Mouse (Mus musculus): Measurements from ENCODE around the gene Tfpt. TPM values are rescaled to one million over a fixed set of nuclear protein-coding genes. Genes with fewer than 3 reads are reported as not detected.

The Tfpt gene
- 15.6 and 17.0 TPM in 2 replicates for polyA plus RNA-seq (2015; fragmentation: Nextera tagmentation; extraction: Ambion mirVana)

DNA sequence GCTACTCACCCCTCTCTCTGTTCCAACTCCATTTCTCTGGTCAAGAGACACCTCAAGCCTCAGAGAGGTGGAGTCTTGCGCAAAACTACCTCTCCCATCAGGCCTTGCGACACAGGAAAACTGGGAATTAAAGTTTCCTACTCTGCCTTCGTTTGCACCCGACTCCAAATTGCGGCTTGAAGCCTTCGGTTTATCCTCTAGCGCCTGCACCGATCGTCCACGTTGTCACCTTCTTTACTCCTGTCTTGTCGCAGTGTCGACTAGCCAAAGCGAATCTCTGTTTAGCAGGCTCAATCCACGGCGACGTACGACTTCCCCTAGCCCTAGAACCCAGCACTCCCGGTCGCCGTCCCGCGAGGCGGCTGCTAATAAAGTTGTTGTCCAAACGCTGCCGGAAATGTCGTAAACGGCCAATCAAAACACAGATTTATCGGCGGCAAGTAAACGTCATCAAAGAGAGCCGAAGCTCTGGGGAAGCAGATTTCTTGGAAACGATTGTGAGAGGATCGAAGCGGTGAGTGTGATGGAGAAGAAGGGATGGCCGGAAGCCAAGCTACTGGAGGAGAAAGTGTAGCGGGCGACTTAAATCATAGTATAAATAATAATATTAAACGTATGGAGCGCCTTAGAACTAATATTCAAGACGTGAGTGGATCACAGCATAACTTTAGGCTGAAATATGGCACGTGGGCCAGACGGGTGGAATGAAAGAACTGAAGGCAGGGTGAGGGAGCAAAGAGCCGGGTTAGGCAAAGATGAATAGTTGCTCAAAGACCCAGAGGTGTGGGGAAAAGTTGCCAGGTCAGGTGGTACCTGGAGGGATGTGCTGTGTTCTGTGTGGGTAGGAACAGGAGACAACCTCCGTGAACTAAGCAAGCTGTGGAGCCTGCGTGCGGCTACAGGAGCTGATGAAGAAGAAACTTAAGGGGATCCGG, at the start of gene Tfpt, which contains the start of gene Prpf31:
Gene Tfpt (minus strand): TSS at position 387 of the 935 bp plus-strand sequence.
Gene Prpf31 (plus strand): TSS at position 443 of the 935 bp plus-strand sequence.
- Histone ChIP-seq H3K9ac (ENCODE audit: low read length) (peak within 1 kb of the TSS; percentile 78), H3K36me3 (ENCODE audit: control insufficient read depth, insufficient read depth) (peaks cover 10% of the 10 kb centered on the region), H3K4me1 (ENCODE audit: control insufficient read depth, insufficient read depth, low read length) (peaks cover 15% of the 10 kb centered on the region), H3K9me3 (replicated peaks; ENCODE audit: control insufficient read depth, low read length) (no peaks in the 10 kb centered on the region), H3K4me3 (ENCODE audit: low read length) (peak within 1 kb of the TSS; percentile 75), H3K4me2 (ENCODE audit: low read depth, low read length) (peak within 1 kb of the TSS; percentile 87), H3K27me3 (ENCODE audit: control insufficient read depth, insufficient read depth, low read length) (no peaks in the 10 kb centered on the region), H3K27ac (ENCODE audit: low read length) (peak within 1 kb of the TSS; percentile 85)
- ATAC-seq (replicated peaks; ENCODE audit: extremely low read depth, insufficient read depth, low FRiP score): peak; percentile 87
- WGBS: under 1% methylated on average over 47 of the region's 47 CpGs

DNA sequence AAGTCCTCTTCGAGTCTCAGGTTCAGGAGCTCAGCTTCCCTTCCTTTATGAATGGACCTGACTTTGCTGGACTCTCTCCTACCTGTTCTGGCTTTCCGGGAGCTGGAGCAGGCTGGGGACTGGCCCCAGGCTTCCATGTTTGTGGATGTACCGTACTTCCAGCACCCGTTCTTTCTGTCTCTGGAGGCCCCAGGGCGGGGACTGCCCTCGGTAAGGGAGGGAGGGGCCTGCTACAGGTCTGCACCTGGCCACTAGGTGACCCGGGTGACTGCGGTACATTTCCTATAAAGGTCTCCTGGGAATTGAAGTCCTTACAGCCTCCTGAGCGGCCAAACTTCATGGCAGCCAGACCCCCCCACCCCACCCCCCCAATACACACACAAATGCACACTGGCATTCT, 47.6 kb upstream of the Tfpt start, which contains the start of gene Tmc4:
Gene Tmc4 (minus strand): TSS at position 212 of the 400 bp plus-strand sequence.
- H3K27me3 ChIP-seq (ENCODE audit: control insufficient read depth, insufficient read depth, low read length): no peaks in the 10 kb centered on the region
- H3K36me3 ChIP-seq (ENCODE audit: control insufficient read depth, insufficient read depth): 0 out of 2 replicates have a peak, but pooled peaks cover 2% of the 10 kb centered on the region
- no peaks in the 10 kb centered on the region for H3K9me3 ChIP-seq (replicated peaks; ENCODE audit: control insufficient read depth, low read length)
- 53% methylated on average over 9 of the region's 9 CpGs for WGBS
- H3K4me3 ChIP-seq (ENCODE audit: low read length): no peak within 1 kb of the TSS
- no peak within 1 kb of the TSS for H3K27ac ChIP-seq (ENCODE audit: low read length)
- no peaks in the 10 kb centered on the region for H3K4me1 ChIP-seq (ENCODE audit: control insufficient read depth, insufficient read depth, low read length)
- ATAC-seq (replicated peaks; ENCODE audit: extremely low read depth, insufficient read depth, low FRiP score): no peak
- no peak within 1 kb of the TSS for H3K9ac ChIP-seq (ENCODE audit: low read length)
- H3K4me2 ChIP-seq (ENCODE audit: low read depth, low read length): no peak within 1 kb of the TSS

DNA sequence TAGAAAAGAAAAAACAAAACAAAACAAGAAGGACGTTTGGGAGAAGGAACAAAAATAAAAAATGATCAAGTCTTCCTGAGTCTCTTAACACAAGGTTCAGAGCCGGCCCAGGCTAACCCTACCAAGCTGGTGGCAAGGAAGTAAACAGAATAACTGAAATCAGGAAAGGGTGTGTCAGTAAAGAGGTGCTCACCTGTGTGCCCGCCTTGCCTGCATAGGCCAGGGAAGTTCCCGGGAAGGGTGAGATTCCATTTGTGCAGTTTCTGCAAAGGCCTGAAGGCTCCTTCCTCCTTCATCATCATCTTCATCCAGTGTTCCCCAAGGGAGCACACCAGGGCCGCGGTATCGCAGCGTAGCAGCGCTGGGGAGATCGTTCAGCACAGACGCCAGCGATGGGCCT, 46.6 kb upstream of the Tfpt start:
- Histone ChIP-seq H3K27ac (ENCODE audit: low read length) (no peak overlapping the region), H3K4me2 (ENCODE audit: low read depth, low read length) (no peak overlapping the region), H3K9ac (ENCODE audit: low read length) (no peak overlapping the region), H3K4me3 (ENCODE audit: low read length) (no peak overlapping the region), H3K4me1 (ENCODE audit: control insufficient read depth, insufficient read depth, low read length) (no peaks in the 10 kb centered on the region), H3K9me3 (replicated peaks; ENCODE audit: control insufficient read depth, low read length) (no peaks in the 10 kb centered on the region), H3K27me3 (ENCODE audit: control insufficient read depth, insufficient read depth, low read length) (no peaks in the 10 kb centered on the region), H3K36me3 (ENCODE audit: control insufficient read depth, insufficient read depth) (0 out of 2 replicates have a peak, but pooled peaks cover 2% of the 10 kb centered on the region)
- WGBS: 85% methylated on average over 12 of the region's 12 CpGs
- no peak for ATAC-seq (replicated peaks; ENCODE audit: extremely low read depth, insufficient read depth, low FRiP score)

DNA sequence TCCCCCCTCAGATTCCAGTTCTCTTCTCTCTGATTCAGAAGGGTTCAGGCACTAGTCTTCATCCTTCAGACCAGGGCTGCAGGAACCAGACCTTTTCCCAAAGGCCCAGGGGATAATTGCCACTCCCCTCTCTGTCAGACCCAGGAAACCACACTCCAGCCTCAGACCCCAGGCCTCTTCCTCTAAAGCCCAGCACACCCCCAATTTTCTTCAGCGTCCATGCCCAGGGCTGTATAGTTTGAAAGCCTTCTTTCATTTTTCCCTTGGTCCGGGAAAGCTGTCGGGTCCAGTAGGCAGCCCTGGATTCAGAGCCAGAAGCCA, 45.5 kb upstream of the Tfpt start:
- Histone ChIP-seq H3K9me3 (replicated peaks; ENCODE audit: control insufficient read depth, low read length) (no peaks in the 10 kb centered on the region), H3K4me3 (ENCODE audit: low read length) (no peak overlapping the region), H3K4me2 (ENCODE audit: low read depth, low read length) (no peak overlapping the region), H3K27ac (ENCODE audit: low read length) (no peak overlapping the region), H3K27me3 (ENCODE audit: control insufficient read depth, insufficient read depth, low read length) (no peaks in the 10 kb centered on the region), H3K9ac (ENCODE audit: low read length) (no peak overlapping the region), H3K36me3 (ENCODE audit: control insufficient read depth, insufficient read depth) (0 out of 2 replicates have a peak, but pooled peaks cover 1% of the 10 kb centered on the region), H3K4me1 (ENCODE audit: control insufficient read depth, insufficient read depth, low read length) (no peaks in the 10 kb centered on the region)
- WGBS: 79% methylated on average over 3 of the region's 3 CpGs
- no peak for ATAC-seq (replicated peaks; ENCODE audit: extremely low read depth, insufficient read depth, low FRiP score)

DNA sequence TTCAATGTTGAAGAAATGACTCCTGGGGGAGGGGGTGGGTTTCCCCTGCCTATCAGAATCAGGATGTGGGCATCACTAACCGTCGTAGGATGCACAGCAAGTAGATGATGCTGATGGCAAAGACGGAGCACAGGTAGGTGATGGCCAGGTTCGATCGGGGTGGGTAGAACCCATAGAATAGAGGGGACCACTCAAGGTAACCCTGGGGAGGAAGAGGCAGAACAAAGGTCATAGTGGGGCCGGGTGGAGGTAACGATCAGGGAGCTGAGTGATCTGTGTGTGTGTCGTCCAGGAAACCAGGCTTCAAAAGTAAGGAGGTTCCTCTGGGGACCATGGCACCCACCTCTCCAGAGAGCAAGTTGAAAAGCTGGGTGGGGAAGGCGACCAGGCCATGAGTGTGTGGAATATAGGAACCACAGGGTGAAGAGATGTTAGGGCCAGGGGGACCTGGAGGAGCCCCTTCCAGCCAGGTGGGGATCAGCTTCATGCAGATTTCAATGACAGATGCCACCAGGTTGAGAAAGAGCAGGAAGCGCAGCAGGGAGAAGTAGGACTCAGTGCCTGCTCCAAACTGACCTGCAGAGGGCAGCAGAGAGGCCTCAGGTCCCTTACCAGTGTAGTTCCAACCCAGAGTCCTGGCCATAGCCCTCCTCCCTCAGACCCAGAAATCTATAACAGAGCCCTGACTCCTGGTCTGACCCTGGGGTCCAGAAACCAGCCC, 44.9 kb upstream of the Tfpt start:
- ATAC-seq (replicated peaks; ENCODE audit: extremely low read depth, insufficient read depth, low FRiP score): peak; percentile 80
- no peak overlapping the region for H3K9ac ChIP-seq (ENCODE audit: low read length)
- H3K4me1 ChIP-seq (ENCODE audit: control insufficient read depth, insufficient read depth, low read length): no peaks in the 10 kb centered on the region
- H3K4me3 ChIP-seq (ENCODE audit: low read length): no peak overlapping the region
- no peaks in the 10 kb centered on the region for H3K9me3 ChIP-seq (replicated peaks; ENCODE audit: control insufficient read depth, low read length)
- no peaks in the 10 kb centered on the region for H3K27me3 ChIP-seq (ENCODE audit: control insufficient read depth, insufficient read depth, low read length)
- H3K36me3 ChIP-seq (ENCODE audit: control insufficient read depth, insufficient read depth): no peaks in the 10 kb centered on the region
- H3K4me2 ChIP-seq (ENCODE audit: low read depth, low read length): no peak overlapping the region
- no peak overlapping the region for H3K27ac ChIP-seq (ENCODE audit: low read length)
- WGBS: 66% methylated on average over 10 of the region's 10 CpGs

DNA sequence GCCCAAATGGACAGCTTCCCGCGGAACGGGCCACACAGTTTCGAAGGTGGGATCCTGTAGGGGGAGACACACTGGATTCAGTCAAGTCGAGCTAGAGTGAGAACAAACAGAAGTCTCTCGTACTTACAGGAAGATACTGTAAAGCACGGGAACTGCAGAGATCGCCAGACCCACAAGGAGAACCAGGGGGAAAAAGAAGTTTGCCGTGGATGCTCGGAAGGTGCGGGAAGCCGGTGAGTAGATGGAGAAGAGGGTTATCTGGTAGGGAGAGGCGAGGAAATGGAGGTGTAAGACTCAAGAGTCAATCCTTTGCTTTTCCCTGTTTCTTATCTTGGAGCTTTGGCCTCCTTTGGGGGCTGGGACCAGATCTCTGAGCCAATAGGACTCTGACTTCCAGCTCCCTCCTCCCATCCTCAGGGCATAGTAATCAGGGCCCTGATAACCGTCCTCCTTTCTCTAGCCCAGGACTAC, 37.2 kb upstream of the Tfpt start:
- Histone ChIP-seq H3K4me1 (ENCODE audit: control insufficient read depth, insufficient read depth, low read length) (peaks cover 28% of the 10 kb centered on the region), H3K36me3 (ENCODE audit: control insufficient read depth, insufficient read depth) (peaks cover 11% of the 10 kb centered on the region), H3K4me3 (ENCODE audit: low read length) (peak overlapping the region; percentile 23), H3K9ac (ENCODE audit: low read length) (peak overlapping the region; percentile 43; the same call in 1 of the 2 replicates), H3K27me3 (ENCODE audit: control insufficient read depth, insufficient read depth, low read length) (no peaks in the 10 kb centered on the region), H3K27ac (ENCODE audit: low read length) (no peak overlapping the region), H3K9me3 (replicated peaks; ENCODE audit: control insufficient read depth, low read length) (no peaks in the 10 kb centered on the region), H3K4me2 (ENCODE audit: low read depth, low read length) (peak overlapping the region; percentile 7)
- ATAC-seq (replicated peaks; ENCODE audit: extremely low read depth, insufficient read depth, low FRiP score): no peak
- WGBS: 8% methylated on average over 14 of the region's 14 CpGs

DNA sequence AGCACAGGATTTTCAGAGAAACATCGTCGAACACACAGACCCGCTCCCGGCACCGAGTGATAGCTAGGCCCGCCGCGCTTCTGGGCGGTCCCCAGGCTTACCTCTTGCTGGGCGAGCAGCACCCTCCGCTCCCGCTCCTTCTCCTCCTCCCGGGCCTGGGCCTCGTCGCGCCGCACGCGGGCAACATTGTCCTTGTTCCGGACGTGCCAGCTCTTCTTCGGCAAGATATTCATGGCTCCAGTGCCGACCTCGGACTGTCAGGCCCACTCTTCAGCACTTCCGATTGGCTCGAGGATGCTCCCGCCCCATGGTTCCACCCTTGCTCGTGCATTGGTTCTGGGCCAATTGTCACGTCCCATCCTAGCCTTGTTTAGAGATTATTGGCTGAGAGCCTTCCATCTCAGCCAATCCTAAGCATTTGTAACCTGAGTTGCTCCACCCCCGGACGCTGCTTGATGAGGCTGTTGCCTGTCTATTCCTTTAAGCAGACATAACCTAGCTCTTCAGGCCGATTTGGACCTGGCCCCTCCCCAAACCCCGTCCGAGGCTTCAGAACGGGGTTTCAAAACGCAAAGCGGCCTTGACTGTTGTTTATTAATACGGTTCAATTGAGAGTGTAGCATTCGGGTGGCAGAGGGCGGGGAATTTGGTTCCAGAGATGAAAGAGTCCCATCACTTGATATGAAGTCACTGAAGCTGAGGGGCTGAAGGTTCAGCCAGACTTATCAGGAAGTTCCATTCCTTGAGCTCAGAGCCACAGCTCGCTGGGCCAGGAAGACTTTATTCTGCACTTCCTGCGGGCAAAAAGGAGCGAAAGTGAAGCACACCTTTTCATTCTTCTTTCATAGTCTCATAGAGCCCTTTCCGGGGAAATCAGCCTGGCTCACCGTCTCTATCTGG, 35.7 kb upstream of the Tfpt start, which contains the start of gene Leng1:
Gene Leng1 (minus strand): TSS at position 626 of the 900 bp plus-strand sequence.
- WGBS: 2% methylated on average over 45 of the region's 45 CpGs
- Histone ChIP-seq H3K4me3 (ENCODE audit: low read length) (peak within 1 kb of the TSS; percentile 79), H3K36me3 (ENCODE audit: control insufficient read depth, insufficient read depth) (peaks cover 23% of the 10 kb centered on the region), H3K9ac (ENCODE audit: low read length) (peak within 1 kb of the TSS; percentile 87), H3K27ac (ENCODE audit: low read length) (peak within 1 kb of the TSS; percentile 94), H3K27me3 (ENCODE audit: control insufficient read depth, insufficient read depth, low read length) (no peaks in the 10 kb centered on the region), H3K9me3 (replicated peaks; ENCODE audit: control insufficient read depth, low read length) (no peaks in the 10 kb centered on the region), H3K4me1 (ENCODE audit: control insufficient read depth, insufficient read depth, low read length) (peaks cover 28% of the 10 kb centered on the region), H3K4me2 (ENCODE audit: low read depth, low read length) (peak within 1 kb of the TSS; percentile 87)
- peak; percentile 99 for ATAC-seq (replicated peaks; ENCODE audit: extremely low read depth, insufficient read depth, low FRiP score)

DNA sequence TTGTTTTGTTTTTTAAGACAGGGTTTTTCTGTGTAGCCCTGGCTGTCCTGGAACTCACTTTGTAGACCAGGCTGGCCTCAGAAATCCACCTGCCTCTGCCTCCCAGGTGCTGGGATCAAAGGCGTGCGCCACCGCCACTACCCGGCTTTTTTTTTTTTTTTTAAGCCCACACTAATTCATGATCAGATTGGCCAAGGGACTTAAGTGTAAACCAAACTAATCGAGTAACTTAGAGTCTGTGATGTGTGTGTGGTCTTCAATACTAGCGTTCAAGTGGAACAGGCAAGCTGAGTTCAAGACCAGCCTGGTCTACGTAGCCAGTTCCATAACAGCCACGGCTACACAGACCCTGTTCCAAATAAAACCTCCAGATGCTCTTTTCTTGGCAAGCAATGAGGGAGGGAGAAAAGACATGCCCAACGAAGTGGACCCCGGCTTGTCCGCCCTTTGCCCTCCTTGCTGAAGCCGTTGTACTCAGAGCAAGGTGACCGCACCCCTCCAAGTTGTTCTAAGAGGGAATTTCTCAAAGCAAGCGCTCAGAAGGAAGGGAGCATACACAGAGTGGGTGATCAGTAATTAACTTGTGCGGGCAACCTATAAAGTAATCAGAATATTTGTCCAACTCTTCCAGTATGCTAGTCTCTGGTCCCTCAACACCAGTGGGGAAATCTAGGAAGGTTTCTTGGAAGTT, 34.9 kb upstream of the Tfpt start:
- Histone ChIP-seq H3K4me2 (ENCODE audit: low read depth, low read length) (peak overlapping the region; percentile 87), H3K36me3 (ENCODE audit: control insufficient read depth, insufficient read depth) (peaks cover 31% of the 10 kb centered on the region), H3K4me1 (ENCODE audit: control insufficient read depth, insufficient read depth, low read length) (peaks cover 28% of the 10 kb centered on the region), H3K27me3 (ENCODE audit: control insufficient read depth, insufficient read depth, low read length) (no peaks in the 10 kb centered on the region), H3K9ac (ENCODE audit: low read length) (peak overlapping the region; percentile 87), H3K27ac (ENCODE audit: low read length) (peak overlapping the region; percentile 94), H3K9me3 (replicated peaks; ENCODE audit: control insufficient read depth, low read length) (no peaks in the 10 kb centered on the region), H3K4me3 (ENCODE audit: low read length) (peak overlapping the region; percentile 79)
- ATAC-seq (replicated peaks; ENCODE audit: extremely low read depth, insufficient read depth, low FRiP score): peak; percentile 38
- 26% methylated on average over 15 of the region's 15 CpGs for WGBS
